Mouse (Mus musculus) layer of hippocampus, adult 9-10 months (tissue): ENCODE data around the gene Slc25a1.
"Not testable (repeated sequence)": the region's sequence is repeated elsewhere in the genome, so short reads cannot be mapped to it uniquely, and the experiment has no call there.

Experiments
- DNase-seq: peaks from one replicate; pipeline ENCODE4 v3.0.0; 2022; ENCODE audit warnings: low spot score

Slc25a1 gene

DNA sequence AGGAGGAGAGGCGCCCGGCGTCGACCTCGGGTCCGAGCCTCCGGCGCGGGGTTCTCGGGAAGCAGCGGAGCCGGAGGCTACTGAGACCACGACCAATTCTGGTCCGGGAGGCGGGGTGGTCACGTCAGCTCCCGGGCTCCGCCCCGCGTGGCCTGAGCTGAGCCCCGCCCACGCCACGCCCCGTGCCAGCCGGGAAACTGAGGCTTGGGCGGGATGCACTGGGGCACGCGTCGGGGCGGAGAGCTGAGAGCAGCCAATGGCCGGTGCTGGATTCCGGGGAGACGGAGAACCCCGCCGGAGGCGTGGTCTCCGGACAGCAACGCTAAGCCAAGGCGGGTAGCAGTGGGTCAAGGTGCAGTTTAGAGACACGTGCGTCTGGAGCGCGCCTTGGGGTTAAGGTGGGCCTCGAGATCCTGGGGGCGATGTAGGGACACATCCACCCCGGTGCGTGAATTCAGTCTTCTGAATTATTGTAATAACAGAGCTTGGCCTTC is at the start of gene Slc25a1:
Slc25a1 (minus strand) TSS at position 133 of the 494 bp plus-strand sequence.
- DNase-seq = peak; percentile 36

DNA sequence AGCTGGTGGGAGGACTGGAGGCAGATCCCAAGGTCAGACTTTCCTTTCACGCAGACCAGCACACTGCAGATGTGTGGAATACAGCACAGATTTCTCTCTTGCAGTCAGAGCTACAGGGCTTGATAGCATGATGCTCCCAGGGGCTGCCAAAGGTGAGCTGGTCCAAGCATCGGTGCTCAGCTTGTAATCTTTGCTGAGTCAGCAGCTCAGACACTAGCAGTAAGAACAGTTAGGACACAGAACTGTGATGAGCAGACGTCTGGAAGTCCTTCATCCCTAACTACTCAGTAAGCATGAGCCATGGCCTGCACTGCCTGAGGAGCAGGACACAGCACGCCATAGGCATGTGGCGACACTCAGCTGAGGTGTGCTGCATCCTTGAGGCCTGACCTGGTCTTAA is 43.8 kb upstream of the Slc25a1 start:
- no peak for DNase-seq

DNA sequence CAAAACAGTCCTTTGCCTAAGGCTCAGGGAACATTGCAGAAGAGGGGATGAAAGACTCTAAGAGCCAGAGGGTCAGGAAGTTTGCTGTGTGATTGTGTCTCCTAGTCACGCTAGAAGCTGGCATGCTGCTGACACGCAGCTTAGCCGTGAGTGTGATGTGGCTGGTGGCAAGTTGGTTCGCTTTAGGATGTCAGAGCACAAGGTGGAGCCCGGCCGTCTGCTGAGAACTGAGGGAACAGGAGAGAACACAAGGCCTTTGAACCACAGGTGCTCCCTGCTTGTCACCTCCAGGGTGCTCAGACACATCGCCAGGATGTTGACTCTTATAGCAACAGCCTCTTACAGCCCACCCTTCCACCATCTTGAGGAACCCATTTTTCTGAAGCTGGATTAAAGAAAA is 34.1 kb upstream of the Slc25a1 start:
- DNase-seq = no peak

- DNase-seq = not testable (repeated sequence)
Measured at GRCm38 (mm10) chr16:17956052-17956638, 28.1 kb upstream of the Slc25a1 start.

DNA sequence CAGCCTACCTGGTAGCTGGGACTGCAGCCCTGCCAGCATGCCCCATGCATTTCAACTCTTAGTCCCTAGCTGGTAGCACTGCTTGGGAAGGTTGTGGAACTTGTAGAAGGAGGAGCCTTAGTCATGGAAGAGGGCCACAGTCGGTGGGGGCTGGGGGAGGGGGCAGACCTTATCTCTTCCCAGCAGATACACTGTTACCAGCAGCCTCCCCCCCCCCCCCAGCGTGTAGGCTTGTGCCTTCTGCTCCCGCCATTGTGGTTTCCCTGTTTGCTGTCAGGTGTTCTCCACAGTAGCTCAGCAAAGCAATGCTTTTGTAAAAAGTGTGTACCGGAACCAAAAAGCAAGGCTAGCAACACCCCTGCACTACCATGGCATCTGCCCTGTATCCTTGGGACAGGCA is 23.6 kb upstream of the Slc25a1 start:
- DNase-seq = no peak

- DNase-seq = no peak
Measured at GRCm38 (mm10) chr16:17950068-17950467, 22.0 kb upstream of the Slc25a1 start.

DNA sequence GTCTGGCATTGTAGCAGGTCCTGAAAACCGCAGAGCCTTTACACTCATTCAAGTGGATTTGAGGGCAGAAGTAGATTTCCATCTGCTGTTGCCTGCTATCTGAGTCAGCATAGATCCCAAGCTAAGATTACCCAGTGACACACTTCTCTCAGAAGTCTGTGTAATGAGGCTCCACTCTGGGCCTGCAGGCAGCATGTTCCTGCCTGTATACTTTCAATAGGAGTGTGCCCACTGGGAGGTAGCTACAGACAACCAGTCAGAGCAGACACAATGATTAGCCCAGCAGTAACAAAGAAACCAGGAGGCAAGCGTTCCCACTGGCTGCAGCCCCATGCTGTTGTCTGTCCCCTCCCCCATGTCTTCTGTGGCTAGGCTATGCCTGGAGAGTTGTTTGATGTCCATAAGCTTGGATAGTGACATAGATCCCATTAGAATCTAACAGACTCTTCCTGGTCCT is 21.4 kb upstream of the Slc25a1 start:
- DNase-seq = no peak

GRCm38 (mm10) chr16:17945081-17945831 is 17.2 kb upstream of the Slc25a1 start:
- no peak for DNase-seq

- no peak for DNase-seq
Measured at GRCm38 (mm10) chr16:17943466-17943865, 15.4 kb upstream of the Slc25a1 start.

DNA sequence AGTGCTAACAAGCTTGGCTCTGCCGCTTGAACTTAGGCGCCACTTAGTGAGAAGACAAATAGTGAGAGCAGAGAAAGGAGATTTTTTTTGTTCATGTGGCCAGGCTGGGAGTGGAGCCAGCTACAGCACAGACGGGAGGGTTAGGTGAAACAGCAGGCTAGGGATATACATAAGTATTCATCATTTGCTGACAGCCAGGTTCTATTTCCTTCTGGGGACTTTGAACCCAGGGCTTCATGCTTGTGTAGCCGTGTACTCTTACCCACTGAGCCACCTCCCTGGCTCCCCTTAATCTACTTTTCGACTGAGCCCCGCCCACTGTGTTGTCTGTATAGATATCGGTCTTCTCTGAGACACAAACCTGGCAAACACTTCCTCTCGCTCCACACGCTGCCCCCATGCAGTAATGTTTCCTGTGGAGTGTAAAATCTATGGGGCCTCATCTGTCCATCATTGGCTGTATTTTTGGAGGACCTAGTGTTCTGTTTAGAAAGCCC is 11.3 kb upstream of the Slc25a1 start:
- no peak for DNase-seq

GRCm38 (mm10) chr16:17938821-17939220 is 10.8 kb upstream of the Slc25a1 start:
- DNase-seq = no peak

- DNase-seq = no peak
Measured at GRCm38 (mm10) chr16:17938187-17938586, 10.2 kb upstream of the Slc25a1 start.

DNA sequence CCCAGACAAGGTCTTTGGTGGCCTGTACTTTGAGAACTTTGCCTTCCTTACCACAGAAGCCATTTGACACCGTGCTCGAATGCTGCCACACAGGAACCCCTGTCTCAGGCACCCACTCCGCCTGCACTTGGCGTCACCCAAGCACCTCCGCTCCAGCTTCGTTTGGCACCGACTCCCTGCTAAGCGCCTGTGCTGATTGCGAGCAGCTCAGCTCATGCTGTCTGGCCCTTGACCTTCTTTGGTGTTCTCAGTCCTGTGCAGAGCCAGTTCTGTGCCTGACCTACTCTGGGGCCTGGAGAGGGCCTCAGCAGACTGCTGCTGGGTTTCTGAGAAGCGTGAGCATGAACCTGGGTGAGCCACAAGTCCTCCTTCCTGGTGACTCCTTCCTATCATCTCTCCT is 8.8 kb upstream of the Slc25a1 start:
- DNase-seq = no peak

DNA sequence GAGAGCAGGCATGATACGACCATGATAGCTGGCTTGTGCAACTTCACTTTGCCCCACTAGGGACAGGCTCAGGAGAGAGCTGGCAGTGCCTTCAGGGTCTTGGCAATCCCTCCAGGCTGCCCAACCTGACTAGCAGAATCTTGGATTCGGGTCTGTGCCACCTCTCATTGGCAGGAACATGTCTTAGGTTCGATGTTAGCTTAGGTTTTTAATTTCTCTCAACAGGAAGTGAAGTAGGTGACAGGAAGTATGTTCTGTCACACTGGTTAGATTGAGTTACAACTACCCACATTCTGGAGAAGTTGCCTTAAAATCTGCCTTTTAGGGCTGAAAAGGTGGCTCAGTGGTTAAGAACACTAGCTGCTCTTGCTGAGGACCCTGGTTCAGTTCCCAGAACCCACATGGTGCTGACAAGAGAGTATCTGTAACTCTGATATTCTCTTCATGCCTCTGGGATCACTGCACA is 6.5 kb upstream of the Slc25a1 start:
- no peak for DNase-seq

- no peak for DNase-seq
Measured at GRCm38 (mm10) chr16:17933594-17934444, 5.8 kb upstream of the Slc25a1 start.

DNA sequence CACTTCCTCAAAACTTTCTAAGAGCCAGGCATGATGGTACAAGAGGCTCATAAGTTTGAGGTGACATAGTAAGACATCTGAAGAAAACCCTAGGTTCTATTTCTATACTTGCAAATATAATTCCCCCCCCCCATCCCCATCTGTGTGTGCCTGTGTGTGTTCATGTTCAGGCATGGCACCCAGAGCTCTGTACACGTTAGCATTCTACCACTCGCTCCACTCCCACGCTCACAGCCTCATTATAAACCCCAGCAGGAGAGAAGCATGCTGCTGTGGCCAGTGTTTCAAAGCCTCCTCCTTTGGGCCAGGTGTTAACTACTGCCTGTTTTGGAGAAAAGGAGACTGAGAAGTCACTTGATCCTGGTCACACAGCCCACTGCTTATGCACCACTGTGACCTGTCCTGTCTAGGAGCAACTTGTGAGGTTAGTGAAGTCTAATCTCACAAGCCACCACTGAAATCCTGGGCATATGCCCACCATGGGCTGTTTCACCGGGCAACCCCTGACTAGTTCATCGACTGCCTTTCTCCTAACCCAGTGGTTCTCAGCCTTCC is 4.0 kb upstream of the Slc25a1 start:
- DNase-seq = no peak

GRCm38 (mm10) chr16:17929631-17930030 is 1.6 kb upstream of the Slc25a1 start:
- DNase-seq = no peak

DNA sequence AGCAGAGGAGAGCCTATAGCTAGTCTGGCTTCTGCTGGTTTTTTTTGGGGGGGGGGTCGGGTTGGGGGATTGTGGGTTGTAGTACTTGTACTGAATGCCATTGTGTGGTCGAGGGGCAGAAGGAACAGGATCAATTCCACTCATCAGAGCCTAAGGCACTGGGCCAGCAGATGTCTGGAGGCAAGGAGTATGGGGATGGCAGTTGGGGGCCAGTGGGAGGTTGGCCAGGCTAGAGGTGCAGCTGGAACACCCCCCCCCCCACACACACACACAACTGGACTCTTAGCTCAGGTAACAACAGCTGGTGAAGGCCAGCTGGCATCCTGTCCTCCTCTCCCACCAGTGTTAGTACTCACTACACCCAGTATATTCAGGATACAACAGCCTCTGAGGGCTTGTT is 1.2 kb upstream of the Slc25a1 start:
- no peak for DNase-seq

- DNase-seq = no peak
Measured at GRCm38 (mm10) chr16:17928627-17929104, 647 bp upstream of the Slc25a1 start.

DNA sequence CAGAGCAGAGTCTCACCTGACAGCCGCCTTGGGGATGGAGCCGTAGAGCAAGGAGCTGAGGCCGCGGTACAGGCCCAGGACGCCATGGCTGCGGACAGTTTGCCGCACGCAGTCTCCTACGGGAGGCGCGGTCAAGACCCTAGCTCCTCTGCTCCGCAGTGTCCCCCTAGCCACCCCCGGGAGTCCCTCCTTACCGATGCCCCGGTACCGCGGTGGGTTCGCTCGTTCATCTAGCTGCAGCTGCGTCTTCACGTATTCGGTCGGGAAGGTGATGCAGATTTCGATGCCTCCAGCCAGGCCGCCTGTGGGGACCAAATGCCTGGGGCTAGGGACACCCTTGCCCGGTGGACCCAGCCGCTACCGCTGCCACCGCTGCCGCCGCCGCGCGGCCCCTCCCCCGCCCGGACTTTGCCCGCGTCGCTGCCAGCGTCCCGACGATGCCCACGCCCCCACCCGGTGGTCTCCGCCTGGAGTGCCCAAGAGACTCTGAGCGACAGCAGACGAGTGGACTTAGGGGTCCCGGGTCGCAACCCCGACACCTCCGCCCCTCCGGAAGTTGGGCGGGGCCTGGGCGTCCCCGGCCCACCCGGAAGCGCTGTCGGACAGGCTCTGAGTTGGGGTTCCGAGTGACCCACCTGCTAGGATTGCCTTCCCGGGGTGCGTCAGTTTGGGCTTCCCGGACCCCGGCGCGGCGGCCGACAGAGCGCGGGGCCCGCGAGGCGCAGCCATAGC is 502 bp downstream of the Slc25a1 start:
- no peak for DNase-seq

DNA sequence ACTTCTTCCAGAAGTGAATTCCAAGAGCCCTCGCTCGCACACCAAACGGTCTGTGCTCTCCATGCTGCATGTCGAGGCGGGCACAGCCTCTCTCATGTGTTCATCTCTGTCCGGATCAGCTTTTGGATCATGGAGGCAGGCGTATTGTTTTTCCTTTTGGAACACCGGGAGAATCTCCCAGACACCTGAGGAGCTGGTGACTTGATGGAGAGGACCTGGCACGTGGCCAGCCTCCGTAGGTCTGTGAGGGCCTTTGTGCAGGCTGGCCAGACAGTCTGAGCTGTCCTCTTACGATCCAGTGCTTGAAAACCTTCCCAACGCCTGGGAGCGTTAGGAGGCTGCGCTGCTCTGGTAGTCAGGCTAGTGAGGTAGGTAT is 5.9 kb downstream of the Slc25a1 start:
- peak; percentile 25 for DNase-seq
